ENCODE assay signal across 16 mouse cellular contexts in genomic region chr10:67573310-67573709, GRCm38 (mm10). TPM values are rescaled to one million over a fixed set of nuclear protein-coding genes. Genes with fewer than 3 reads are reported as not detected.
"Had no signal": no experiment of that assay in that cellular context is flagged by ENCODE, and none has a peak within 500 bp of the region (broad histone marks: within the 10 kb centered on the region; RNA-seq: fewer than 3 reads in every experiment).

No protein-coding gene starts in this region.

- ATAC-seq: lung, postnatal 0 days; midbrain, embryonic 15.5 days had no signal

- H3K27ac ChIP-seq: limb, embryonic 13.5 days; liver, embryonic 15.5 days; midbrain, embryonic 15.5 days; neural tube, embryonic 12.5 days had no signal

- H3K36me3 ChIP-seq: limb, embryonic 13.5 days; liver, embryonic 15.5 days; midbrain, embryonic 15.5 days; neural tube, embryonic 12.5 days had no signal

- H3K9me3 ChIP-seq: limb, embryonic 13.5 days; liver, embryonic 15.5 days; midbrain, embryonic 15.5 days; neural tube, embryonic 12.5 days had no signal

- H3K4me3 ChIP-seq: limb, embryonic 13.5 days; liver, embryonic 15.5 days; midbrain, embryonic 15.5 days; neural tube, embryonic 12.5 days had no signal

- H3K9ac ChIP-seq: limb, embryonic 13.5 days; liver, embryonic 15.5 days; midbrain, embryonic 15.5 days; neural tube, embryonic 12.5 days had no signal

- DNase-seq: kidney, postnatal 14 days; layer of hippocampus, adult 9-11 months; layer of hippocampus, postnatal 36 days; lung, adult 2 months; lung, postnatal 36 days; retina, postnatal 1 day; right cerebral cortex, postnatal 4 days; spleen, adult 18-20 months; thymus, postnatal 36 days had no signal

- H3K4me1 ChIP-seq: liver, embryonic 15.5 days; midbrain, embryonic 15.5 days had no signal

- H3K4me2 ChIP-seq: limb, embryonic 13.5 days; liver, embryonic 11.5 days; liver, embryonic 15.5 days; midbrain, embryonic 11.5 days; midbrain, embryonic 15.5 days; neural tube, embryonic 12.5 days had no signal

- H3K27me3 ChIP-seq: limb, embryonic 13.5 days; liver, embryonic 15.5 days; midbrain, embryonic 15.5 days; neural tube, embryonic 12.5 days had no signal

RNA-seq across cellular contexts. Expression of gene Egr2, which starts 38.0 kb away (rescaled TPM):
- polyA plus RNA-seq: midbrain, embryonic 11.5 days had no signal
